Mouse (Mus musculus) cerebellum, adult 2 months (tissue): ENCODE measurements around the gene Rab31.

Experiments used
- CTCF ChIP-seq: fragments of 200-500 bp; IDR thresholded peaks from 2 replicates; pipeline ENCODE4 v1.5.1; 2011; ENCODE audit warnings: low read depth, mild to moderate bottlenecking, control low read depth, low read length, moderate library complexity, borderline replicate concordance; ENCODE audit not compliant: insufficient read depth
- POLR2A ChIP-seq: fragments of 200-500 bp; IDR thresholded peaks from 2 replicates; pipeline ENCODE4 v1.6.1; 2011; ENCODE audit warnings: low read length, control low read depth, borderline replicate concordance; ENCODE audit not compliant: insufficient read depth

DNA sequence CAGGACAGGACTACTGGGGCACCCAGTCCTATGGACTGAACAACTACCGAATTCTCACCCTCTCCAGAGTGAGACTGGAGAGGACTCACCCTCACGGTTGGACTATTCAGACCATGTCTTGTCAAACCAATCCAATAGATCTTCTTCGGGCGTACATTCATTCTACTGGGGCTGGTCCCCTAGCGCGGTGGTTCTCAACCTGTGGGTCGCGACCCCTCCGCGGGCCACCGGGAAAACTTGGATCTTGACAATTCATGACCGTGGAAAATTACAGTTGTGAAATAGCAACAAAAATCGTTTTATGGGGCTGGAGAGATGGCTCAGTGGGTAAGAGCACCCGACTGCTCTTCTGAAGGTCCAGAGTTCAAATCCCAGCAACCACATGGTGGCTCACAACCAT, 9.3 kb downstream of the Rab31 start:
- TF ChIP-seq CTCF = no peak
- no peak for TF ChIP-seq POLR2A
